Mouse (Mus musculus): ENCODE results near the gene Ptprf.

The Ptprf gene

DNA sequence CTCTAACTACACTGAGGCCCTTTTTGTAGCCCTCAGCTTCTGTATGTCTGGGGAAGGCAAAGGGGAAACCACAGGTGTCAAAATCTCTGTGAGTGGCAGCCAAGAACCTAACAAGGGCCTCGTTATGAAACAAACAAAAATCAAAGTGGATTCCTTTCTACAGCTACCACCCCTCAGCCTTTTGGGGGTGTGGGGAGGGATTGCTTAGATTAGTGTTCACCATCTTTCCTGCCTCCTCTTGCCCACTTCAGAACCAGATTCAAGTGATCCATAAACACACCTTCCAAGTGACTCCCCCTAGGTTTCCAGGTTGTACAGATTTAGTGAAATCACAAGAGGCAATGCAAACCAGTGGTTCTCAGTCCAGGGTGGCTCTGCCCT is 9.0 kb downstream of the Ptprf start:
- DNase-seq = no peak

DNA sequence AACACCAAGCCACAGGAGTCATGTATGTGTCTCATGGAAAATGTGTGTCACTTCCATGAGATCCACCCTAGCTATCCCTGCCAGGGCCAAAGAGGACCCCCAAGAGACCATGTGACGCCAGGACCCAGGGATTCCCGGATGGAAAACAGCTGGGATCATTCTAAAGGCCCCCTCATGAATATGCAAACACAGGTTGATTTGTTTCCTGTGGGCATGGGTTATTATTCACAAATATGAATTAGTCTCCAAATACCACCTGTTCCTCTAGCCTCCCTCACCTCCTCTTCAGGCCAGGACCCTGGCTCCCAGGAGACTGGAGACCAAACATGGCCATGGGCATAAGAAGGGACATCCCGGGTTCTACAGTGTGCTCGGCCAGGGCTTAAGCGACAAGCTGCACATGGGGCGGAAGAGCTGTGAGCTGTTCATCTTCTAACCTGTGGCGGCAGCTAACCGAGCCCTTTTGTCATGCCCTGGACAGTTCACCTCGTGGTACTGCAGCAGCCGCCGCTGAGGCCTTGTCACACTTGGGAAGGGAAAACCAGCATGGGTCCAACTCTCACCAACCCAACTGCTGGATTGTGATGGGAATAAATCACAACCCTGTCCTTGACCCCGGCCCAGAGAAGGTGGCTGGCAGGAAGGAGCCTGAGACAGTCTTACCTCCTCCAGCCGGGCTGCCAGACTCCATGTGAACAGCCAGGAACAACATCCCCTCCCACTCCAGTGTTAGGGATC is 9.6 kb downstream of the Ptprf start:
- no peak for DNase-seq

- peak; percentile 43 for DNase-seq
These were observed 10.7 kb downstream of the Ptprf start for GRCm38 (mm10) chr4:118280506-118280905.

DNA sequence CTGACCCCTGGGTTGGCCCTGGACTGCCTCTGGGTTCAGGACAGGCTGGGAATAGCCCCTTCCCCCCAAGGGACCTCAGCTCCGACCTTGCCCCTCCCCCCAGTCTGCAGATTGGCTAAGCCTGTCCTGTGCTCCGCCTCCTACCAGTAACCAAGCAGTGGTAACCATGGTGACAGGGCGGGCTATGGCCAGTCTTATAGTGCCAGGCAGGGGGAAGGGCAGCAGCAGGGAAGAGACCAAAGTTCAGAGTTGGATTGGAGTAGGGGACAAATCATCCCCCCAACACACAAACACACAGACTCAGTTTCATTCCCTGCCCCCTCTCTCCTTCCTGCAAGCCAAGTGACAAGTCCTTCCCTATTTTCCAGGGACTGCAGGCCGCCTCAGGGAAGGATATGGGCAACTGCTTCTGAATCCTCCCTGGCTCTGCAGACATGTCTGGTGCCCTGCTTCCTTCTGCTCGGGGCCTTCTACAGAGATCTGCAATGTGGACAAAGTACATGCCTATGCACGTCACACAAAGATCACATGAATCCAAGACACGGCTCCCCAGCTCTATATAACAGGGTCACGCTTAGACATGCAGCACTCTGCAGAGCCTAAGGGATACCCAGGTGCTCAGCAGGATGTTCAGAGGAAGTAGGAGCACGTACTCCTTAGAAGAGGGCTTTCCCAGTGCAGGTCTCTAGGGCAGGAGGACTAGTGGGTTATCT is 14.5 kb downstream of the Ptprf start:
- DNase-seq = peak; percentile 92

DNA sequence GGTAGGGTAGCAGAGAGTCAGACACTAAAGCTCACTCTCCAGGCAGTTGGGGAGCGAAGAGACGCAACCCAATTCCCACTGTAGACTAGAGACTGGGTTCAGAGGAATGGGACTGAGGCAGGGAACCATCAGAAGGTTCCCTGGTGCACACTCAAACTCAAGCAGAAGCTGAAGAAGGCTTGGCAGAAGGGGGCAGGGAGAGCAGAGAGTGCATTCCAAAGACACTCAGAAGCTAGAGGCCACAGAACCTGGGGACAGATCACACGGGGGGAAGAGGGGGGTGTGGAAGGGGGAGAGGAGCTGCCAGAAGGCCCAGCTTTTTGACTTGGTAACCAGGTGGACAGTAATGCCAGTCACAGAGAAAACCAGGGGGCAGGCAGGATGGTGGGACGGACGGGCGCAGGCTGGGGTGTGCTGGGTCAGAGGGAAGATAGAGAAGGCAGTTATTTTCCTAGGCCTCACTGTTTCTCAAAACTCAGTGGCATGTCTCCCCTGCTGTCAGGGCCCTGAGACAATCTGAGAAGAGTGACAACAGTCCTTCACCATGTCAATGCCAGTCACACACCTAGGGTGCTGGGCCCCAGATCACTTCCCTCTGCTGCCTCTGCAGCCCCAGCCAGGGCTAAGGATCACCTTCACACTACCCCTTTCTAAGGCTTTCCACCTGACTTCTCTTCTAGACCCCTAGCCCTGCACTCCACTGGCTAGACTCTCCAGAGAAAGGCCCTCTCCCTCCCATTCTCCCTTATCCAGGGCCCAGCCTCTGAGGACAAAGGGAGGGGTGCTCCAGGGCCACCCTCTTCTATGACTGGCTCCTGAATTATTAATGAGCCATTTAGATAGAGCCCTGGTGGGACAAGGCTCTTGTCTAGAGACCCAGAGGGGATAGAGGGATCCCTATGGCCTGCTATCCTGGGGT is 15.3 kb downstream of the Ptprf start:
- no peak for DNase-seq

- DNase-seq = no peak
These were observed 16.7 kb downstream of the Ptprf start for GRCm38 (mm10) chr4:118274521-118274920.

GRCm38 (mm10) chr4:118273998-118274397 is 17.2 kb downstream of the Ptprf start:
- DNase-seq = no peak

DNA sequence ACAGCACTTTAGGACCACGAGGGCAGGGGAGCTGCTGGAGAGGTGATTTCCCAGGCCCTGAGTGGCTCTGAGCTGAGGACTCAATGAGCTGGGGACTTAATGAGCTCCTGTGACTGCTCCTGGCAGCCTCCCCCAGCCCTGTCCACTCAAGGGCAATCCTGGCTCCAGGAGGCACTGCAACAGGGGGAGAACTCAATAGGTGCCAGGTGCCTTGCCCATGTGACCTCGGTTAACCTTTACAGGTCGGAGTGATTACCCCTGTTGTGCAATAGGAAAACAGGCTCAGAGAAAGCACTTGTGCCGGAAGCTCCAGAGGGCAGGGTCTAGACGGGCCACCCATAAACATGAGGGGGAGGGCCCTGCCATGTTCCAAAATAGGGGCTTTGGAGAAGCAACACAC is 17.7 kb downstream of the Ptprf start:
- peak; percentile 82 for DNase-seq

GRCm38 (mm10) chr4:118272871-118273270 is 18.3 kb downstream of the Ptprf start:
- no peak for DNase-seq

GRCm38 (mm10) chr4:118272258-118272657 is 18.9 kb downstream of the Ptprf start:
- DNase-seq = peak; percentile 91

- no peak for DNase-seq
These were observed 19.6 kb downstream of the Ptprf start for GRCm38 (mm10) chr4:118271556-118272074.

DNA sequence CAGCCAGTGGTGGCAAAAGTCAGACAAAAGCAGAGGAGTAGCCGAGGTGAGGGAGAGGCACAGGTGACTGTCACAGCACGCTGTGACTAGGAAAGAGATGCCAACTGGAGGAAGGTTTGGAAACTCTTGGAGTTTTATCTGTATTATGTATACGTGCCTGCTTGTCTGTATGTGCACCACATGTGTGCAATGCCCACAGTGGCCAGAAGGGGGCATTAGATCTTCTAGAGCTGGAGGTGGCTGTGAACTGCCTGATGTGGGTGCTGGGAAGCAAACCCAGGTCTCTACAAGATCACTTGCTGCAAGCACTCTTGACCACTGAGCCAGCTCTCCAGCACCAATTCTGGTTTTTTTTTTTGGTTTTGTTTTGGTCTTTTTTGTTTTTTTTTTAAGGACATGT is 20.5 kb downstream of the Ptprf start:
- DNase-seq = no peak

DNA sequence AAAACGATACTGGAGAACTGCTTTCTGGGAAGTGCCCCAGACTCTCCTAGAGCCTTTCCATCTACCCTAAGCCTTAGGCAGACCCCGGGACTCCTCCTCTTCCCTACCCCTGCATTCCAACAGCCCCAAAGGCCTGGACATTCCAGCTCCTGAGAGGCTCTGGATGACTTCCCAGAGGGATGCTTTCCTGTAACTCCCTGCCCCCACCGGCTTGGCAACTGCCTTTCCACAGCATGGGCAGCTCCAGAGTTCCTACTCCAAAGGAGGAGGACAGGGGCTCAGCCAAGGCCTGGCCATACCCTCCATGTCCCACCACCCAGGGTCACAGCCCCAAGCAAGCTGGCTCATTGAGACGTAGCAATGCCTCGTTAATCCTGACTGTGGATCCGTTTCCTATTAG is 21.2 kb downstream of the Ptprf start:
- DNase-seq = peak; percentile 78

DNA sequence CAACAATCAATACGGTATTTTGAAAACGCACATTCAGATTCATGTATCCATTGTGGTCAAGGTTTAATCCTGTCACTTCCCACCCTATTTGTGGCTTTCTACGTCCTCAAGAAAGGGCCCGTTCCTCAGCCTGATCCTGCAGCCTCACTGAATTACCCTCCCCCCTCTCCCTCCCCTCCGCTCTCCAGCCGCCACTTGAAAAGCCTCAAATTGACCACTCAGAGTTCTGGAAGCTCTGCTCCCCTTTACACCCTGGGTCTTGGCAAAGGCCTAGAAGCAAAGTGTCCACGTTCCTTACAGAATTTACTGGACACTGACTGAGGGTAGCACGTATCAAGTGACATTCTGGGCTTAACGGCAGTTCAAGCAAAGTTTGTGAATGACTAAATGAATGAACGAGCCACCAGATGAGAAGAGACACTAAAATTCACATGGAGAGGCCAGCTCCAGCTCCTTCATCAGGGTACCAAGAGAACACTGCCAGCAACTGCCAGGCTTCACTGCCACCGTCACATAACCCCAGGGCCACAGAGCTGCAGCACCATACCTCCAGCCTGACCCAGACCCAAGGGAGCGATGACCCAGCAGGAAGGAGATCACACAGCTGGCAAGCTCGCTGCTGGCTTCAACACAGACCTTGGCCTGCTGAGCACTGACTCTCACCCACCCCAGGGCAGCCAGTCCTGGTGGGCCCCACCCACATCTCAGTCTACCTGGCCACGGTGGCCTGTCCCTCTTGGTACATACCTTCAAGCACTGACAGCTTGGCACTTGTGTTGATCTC is 22.6 kb downstream of the Ptprf start:
- DNase-seq = no peak

- DNase-seq = peak; percentile 34
These were observed 25.6 kb downstream of the Ptprf start for GRCm38 (mm10) chr4:118265557-118265956.

DNA sequence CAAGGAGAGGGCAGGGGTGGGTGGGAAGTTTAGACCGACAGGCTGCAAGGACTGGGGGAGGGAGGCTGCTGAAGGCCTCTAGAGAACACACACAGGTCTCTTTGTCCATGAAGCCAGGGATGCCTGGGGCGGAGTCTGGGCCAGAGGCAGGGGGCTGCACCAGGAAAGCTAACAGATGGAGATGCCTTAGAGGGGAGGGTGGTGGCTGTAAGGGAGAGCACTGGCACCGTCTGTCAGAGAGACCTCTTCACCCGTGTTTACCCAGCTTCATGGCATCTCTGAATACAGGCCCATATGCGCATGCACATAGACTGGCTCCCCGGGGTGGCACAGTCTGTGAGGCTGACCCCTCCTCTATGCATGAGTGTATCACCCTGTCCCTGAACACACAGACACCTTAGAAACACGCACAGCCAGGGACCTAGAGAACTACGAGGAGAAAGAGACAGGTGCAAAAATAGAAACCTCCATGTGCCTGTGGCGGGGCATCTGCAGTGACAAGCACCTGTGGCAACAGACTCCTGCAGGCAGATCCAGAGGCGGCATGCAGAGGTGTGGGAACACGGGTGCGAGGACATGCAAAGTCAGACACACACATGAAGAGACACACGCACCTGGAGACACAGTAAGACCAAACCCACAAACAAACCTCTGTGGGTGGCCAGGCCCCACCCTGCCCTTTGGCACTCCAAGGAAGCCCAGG is 29.3 kb downstream of the Ptprf start:
- no peak for DNase-seq

GRCm38 (mm10) chr4:118261291-118261690 is 29.9 kb downstream of the Ptprf start:
- DNase-seq = no peak

- peak; percentile 59 for DNase-seq
These were observed 30.5 kb downstream of the Ptprf start for GRCm38 (mm10) chr4:118260551-118261267.

- DNase-seq = no peak
These were observed 31.3 kb downstream of the Ptprf start for GRCm38 (mm10) chr4:118259782-118260463.

GRCm38 (mm10) chr4:118257977-118258376 is 33.2 kb downstream of the Ptprf start:
- peak; percentile 41 for DNase-seq

Measured in kidney, adult 18-20 months (tissue).